Mouse (Mus musculus) spleen, postnatal 4 days (tissue): Measurements from ENCODE around the gene Nup98.

Source experiments
- DNase-seq, 2 experiments: peaks; one replicate each; pipeline ENCODE4 v3.0.0; 2022; ENCODE audit warnings: low spot score in 2 of 2

Gene Nup98

GRCm38 (mm10) chr7:102120326-102120725, 89.7 kb downstream of the Nup98 start:
- no peak for DNase-seq

- DNase-seq = no peak
These were observed 92.6 kb downstream of the Nup98 start for GRCm38 (mm10) chr7:102117382-102117781.

GRCm38 (mm10) chr7:102116579-102117331, 93.2 kb downstream of the Nup98 start, which contains the start of gene Chrna10:
Chrna10 (minus strand) TSS chr7:102116828.
- DNase-seq = no peak

- peak in 1 of 2 experiments; percentile 58 for DNase-seq
These were observed 96.7 kb downstream of the Nup98 start for GRCm38 (mm10) chr7:102113151-102113729.

- DNase-seq = no peak
These were observed 100.2 kb downstream of the Nup98 start for GRCm38 (mm10) chr7:102109746-102110145.

GRCm38 (mm10) chr7:102109171-102109570, 100.8 kb downstream of the Nup98 start, which contains the start of gene Art5:
Art5 (minus strand) TSS chr7:102109489.
- no peak for DNase-seq

- DNase-seq = no peak
These were observed 101.8 kb downstream of the Nup98 start for GRCm38 (mm10) chr7:102108206-102108605.

GRCm38 (mm10) chr7:102106700-102107141, 103.3 kb downstream of the Nup98 start:
- peak; percentile 25 to 62 for DNase-seq

- no peak for DNase-seq
These were observed 105.8 kb downstream of the Nup98 start for GRCm38 (mm10) chr7:102104126-102104525.

- no peak for DNase-seq
These were observed 106.4 kb downstream of the Nup98 start for GRCm38 (mm10) chr7:102103555-102103954.

GRCm38 (mm10) chr7:102102696-102103095, 107.3 kb downstream of the Nup98 start:
- no peak for DNase-seq

- no peak for DNase-seq
These were observed 107.7 kb downstream of the Nup98 start for GRCm38 (mm10) chr7:102102241-102102640.

- no peak for DNase-seq
These were observed 108.5 kb downstream of the Nup98 start, which contains the start of gene Art1 for GRCm38 (mm10) chr7:102101487-102101886. Art1 (plus strand) TSS chr7:102101743.

- DNase-seq = no peak
These were observed 109.1 kb downstream of the Nup98 start for GRCm38 (mm10) chr7:102100868-102101267.

GRCm38 (mm10) chr7:102099760-102100661, 110.0 kb downstream of the Nup98 start:
- peak in 1 of 2 experiments; percentile 32 for DNase-seq

GRCm38 (mm10) chr7:102087336-102087735, 122.6 kb downstream of the Nup98 start:
- DNase-seq = no peak

- DNase-seq = peak in 1 of 2 experiments; percentile 59
These were observed 125.8 kb downstream of the Nup98 start for GRCm38 (mm10) chr7:102084041-102084696.

GRCm38 (mm10) chr7:102082816-102083215, 127.2 kb downstream of the Nup98 start, which contains the start of gene Trpc2:
Trpc2 (plus strand) TSS chr7:102083116.
- no peak for DNase-seq

- DNase-seq = no peak
These were observed 128.2 kb downstream of the Nup98 start for GRCm38 (mm10) chr7:102081784-102082183.

GRCm38 (mm10) chr7:102080311-102080710, 129.7 kb downstream of the Nup98 start:
- DNase-seq = no peak

- peak in 1 of 2 experiments; percentile 60 for DNase-seq
These were observed 131.5 kb downstream of the Nup98 start for GRCm38 (mm10) chr7:102078517-102078916.
